ENCODE assay signal across 9 mouse cellular contexts in the genomic region with DNA sequence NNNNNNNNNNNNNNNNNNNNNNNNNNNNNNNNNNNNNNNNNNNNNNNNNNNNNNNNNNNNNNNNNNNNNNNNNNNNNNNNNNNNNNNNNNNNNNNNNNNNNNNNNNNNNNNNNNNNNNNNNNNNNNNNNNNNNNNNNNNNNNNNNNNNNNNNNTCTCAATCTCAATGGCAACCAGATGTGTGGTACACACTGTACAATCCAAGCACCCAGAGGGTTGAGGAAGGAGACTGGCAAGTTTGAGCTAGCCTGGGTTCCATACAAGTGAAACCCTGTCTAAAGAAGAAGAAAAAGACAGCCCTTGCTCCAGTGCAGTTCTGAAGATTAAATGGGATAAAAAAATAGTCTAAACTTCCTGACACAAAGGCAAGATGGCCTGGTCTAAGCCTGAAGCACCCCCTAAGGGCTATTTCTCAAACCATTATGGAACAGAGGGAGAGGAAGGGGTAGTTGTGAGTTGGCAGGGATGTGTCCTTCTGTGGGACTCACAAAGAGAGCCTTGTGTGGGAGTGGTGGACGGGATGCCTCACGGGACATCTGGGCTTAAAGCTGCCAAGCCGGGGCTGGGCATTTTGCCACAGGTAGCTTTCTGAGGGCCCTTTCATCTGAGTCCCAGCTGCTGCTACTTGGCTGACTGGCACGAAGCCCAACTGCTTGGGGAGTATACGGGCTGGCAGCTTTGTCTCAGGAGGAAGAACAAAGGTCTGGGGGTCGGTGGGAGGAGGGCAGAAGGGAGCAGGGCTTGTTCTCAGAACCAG. TPM values are rescaled to one million over a fixed set of nuclear protein-coding genes. Genes with fewer than 3 reads are reported as not detected.
DNase-seq lines count a peak whose midpoint lies in the region; ATAC-seq lines count a peak whose summit lies in the region.
"Had no signal": no experiment of that assay in that cellular context is flagged by ENCODE, and none has a peak within 500 bp of the region (broad histone marks: within the 10 kb centered on the region; RNA-seq: fewer than 3 reads in every experiment).

No protein-coding gene starts in this region.

- H3K4me3 ChIP-seq in heart, embryonic 10.5 days: no peak overlapping the region
- H3K4me3 ChIP-seq in forebrain, embryonic 10.5 days: no peak overlapping the region
- H3K4me3 ChIP-seq in heart, embryonic 14.5 days (ENCODE audit: control insufficient read depth in 1 of 2, insufficient read depth in 1 of 2, low read depth in 1 of 2, low read length in 2 of 2): no peak overlapping the region
- H3K4me3 ChIP-seq in kidney, embryonic 16.5 days (ENCODE audit: low read length): no peak overlapping the region
- H3K4me3 ChIP-seq in limb, embryonic 15.5 days: no peak overlapping the region

- H3K9me3 ChIP-seq in heart, embryonic 10.5 days: no peaks in the 10 kb centered on the region
- peaks cover 3% of the 10 kb centered on the region; the same call in 1 of the 2 replicates for H3K9me3 ChIP-seq in forebrain, embryonic 10.5 days
- H3K9me3 ChIP-seq in heart, embryonic 14.5 days (ENCODE audit: control insufficient read depth, low read length): peaks cover 9% of the 10 kb centered on the region
- H3K9me3 ChIP-seq in kidney, embryonic 16.5 days (ENCODE audit: low read length): 0 out of 2 replicates have a peak, but pooled peaks cover 6% of the 10 kb centered on the region
- no peaks in the 10 kb centered on the region for H3K9me3 ChIP-seq in limb, embryonic 15.5 days

- WGBS in heart, embryonic 10.5 days: 56% methylated on average over 6 of the region's 6 CpGs
- WGBS in forebrain, embryonic 10.5 days: 50% methylated on average over 6 of the region's 6 CpGs
- 15% methylated on average over 6 of the region's 6 CpGs for WGBS in heart, embryonic 14.5 days
- 23% methylated on average over 6 of the region's 6 CpGs for WGBS in kidney, embryonic 16.5 days
- 20% methylated on average over 6 of the region's 6 CpGs for WGBS in limb, embryonic 15.5 days

- no peak overlapping the region for H3K4me2 ChIP-seq in heart, embryonic 14.5 days (ENCODE audit: low read length)
- H3K4me2 ChIP-seq in kidney, embryonic 16.5 days (replicated peaks; ENCODE audit: low read depth, low read length): no peak overlapping the region
- no peak overlapping the region for H3K4me2 ChIP-seq in limb, embryonic 15.5 days

- peak; percentile 97 for DNase-seq in heart, adult 11 months
- no peak for DNase-seq in heart, embryonic 10.5 days (ENCODE audit: low spot score)
- no peak for DNase-seq in forebrain, embryonic 10.5 days (ENCODE audit: extremely low spot score, low spot score)
- DNase-seq in ovary, postnatal 36 days (ENCODE audit: low spot score): peak; percentile 88
- peak; percentile 19 for DNase-seq in urinary bladder, postnatal 25 days (ENCODE audit: low spot score)

- no peaks in the 10 kb centered on the region for H3K36me3 ChIP-seq in heart, embryonic 10.5 days
- no peaks in the 10 kb centered on the region for H3K36me3 ChIP-seq in forebrain, embryonic 10.5 days (replicated peaks)
- no peaks in the 10 kb centered on the region for H3K36me3 ChIP-seq in heart, embryonic 14.5 days (ENCODE audit: control insufficient read depth, insufficient read depth, low read length)
- H3K36me3 ChIP-seq in kidney, embryonic 16.5 days (ENCODE audit: insufficient read depth, low read length): no peaks in the 10 kb centered on the region
- no peaks in the 10 kb centered on the region for H3K36me3 ChIP-seq in limb, embryonic 15.5 days

- no peaks in the 10 kb centered on the region for H3K27me3 ChIP-seq in heart, embryonic 10.5 days (ENCODE audit: insufficient read depth, poor library complexity, severe bottlenecking)
- no peaks in the 10 kb centered on the region for H3K27me3 ChIP-seq in forebrain, embryonic 10.5 days (ENCODE audit: poor library complexity, severe bottlenecking)
- no peaks in the 10 kb centered on the region for H3K27me3 ChIP-seq in heart, embryonic 14.5 days (ENCODE audit: control insufficient read depth, insufficient read depth, low read length)
- H3K27me3 ChIP-seq in kidney, embryonic 16.5 days (ENCODE audit: insufficient read depth, low read length): no peaks in the 10 kb centered on the region
- H3K27me3 ChIP-seq in limb, embryonic 15.5 days: no peaks in the 10 kb centered on the region

- H3K4me1 ChIP-seq in heart, embryonic 10.5 days: no peaks in the 10 kb centered on the region
- peaks cover 8% of the 10 kb centered on the region; the same call in 1 of the 2 replicates for H3K4me1 ChIP-seq in forebrain, embryonic 10.5 days
- H3K4me1 ChIP-seq in heart, embryonic 14.5 days (ENCODE audit: control insufficient read depth in 2 of 2, insufficient read depth in 2 of 2, low read length in 2 of 2): peaks cover 4 to 8% of the 10 kb centered on the region in 2 experiments
- H3K4me1 ChIP-seq in kidney, embryonic 16.5 days (ENCODE audit: insufficient read depth, low read length): no peaks in the 10 kb centered on the region
- H3K4me1 ChIP-seq in limb, embryonic 15.5 days: peaks cover 20% of the 10 kb centered on the region

- ATAC-seq in heart, embryonic 14.5 days (ENCODE audit: insufficient number of reproducible peaks, insufficient read depth, low FRiP score, low read depth): peak; percentile 67
- ATAC-seq in kidney, embryonic 16.5 days (ENCODE audit: low FRiP score, low TSS enrichment): peak; percentile 73; the same call in 1 of the 2 replicates
- ATAC-seq in limb, embryonic 15.5 days (ENCODE audit: insufficient number of reproducible peaks, low FRiP score, low TSS enrichment, low read depth): peak; percentile 83

- no peak overlapping the region for H3K9ac ChIP-seq in heart, embryonic 14.5 days (ENCODE audit: low read length)
- H3K9ac ChIP-seq in kidney, embryonic 16.5 days (replicated peaks; ENCODE audit: low read length): no peak overlapping the region
- H3K9ac ChIP-seq in limb, embryonic 15.5 days: no peak overlapping the region

- H3K27ac ChIP-seq in heart, embryonic 10.5 days: no peak overlapping the region
- peak overlapping the region; percentile 27; the same call in 1 of the 2 replicates for H3K27ac ChIP-seq in forebrain, embryonic 10.5 days
- H3K27ac ChIP-seq in heart, embryonic 14.5 days (replicated peaks in 1 of 2; ENCODE audit: control insufficient read depth in 1 of 2, insufficient read depth in 1 of 2, low read depth in 2 of 2, low read length in 2 of 2): peak overlapping the region; percentile 48 to 69
- H3K27ac ChIP-seq in kidney, embryonic 16.5 days (ENCODE audit: low read length): 0 out of 2 replicates have a peak overlapping the region, but pooled peaks have one; percentile 4
- H3K27ac ChIP-seq in limb, embryonic 15.5 days: peak overlapping the region; percentile 81

RNA-seq across cellular contexts. Expression of gene Kctd14, which starts 4.8 kb away (rescaled TPM):
- 0.47 and 0.87 TPM in 2 replicates for polyA plus RNA-seq in heart, embryonic 10.5 days (2016; fragmentation: Nextera tagmentation; extraction: Ambion mirVana)
- polyA plus RNA-seq in forebrain, embryonic 10.5 days (2016; fragmentation: Nextera tagmentation; extraction: Ambion mirVana): 0.33 and 0.40 TPM in 2 replicates
- 0.82 and 1.2 TPM in 2 replicates for polyA plus RNA-seq in heart, embryonic 14.5 days (2014; fragmentation: Nextera tagmentation; extraction: Ambion mirVana)
- 1.2 and 1.4 TPM in 2 replicates for polyA plus RNA-seq in kidney, embryonic 16.5 days (2015; fragmentation: Nextera tagmentation; extraction: Ambion mirVana)
- 3.2 and 3.4 TPM in 2 replicates for polyA plus RNA-seq in limb, embryonic 15.5 days (2015; fragmentation: Nextera tagmentation; extraction: Ambion mirVana)
- polyA plus RNA-seq: C2C12 had no signal

RNA-seq across cellular contexts. Expression of gene Thrsp, which starts 28.8 kb away (rescaled TPM):
- 0.43 and 0.51 TPM in 2 replicates for polyA plus RNA-seq in heart, embryonic 10.5 days (2016; fragmentation: Nextera tagmentation; extraction: Ambion mirVana)
- polyA plus RNA-seq in forebrain, embryonic 10.5 days (2016; fragmentation: Nextera tagmentation; extraction: Ambion mirVana): 0.23 and 0.32 TPM in 2 replicates
- 0.57 and 1.6 TPM in 2 replicates for polyA plus RNA-seq in heart, embryonic 14.5 days (2014; fragmentation: Nextera tagmentation; extraction: Ambion mirVana)
- 0.81 and 1.2 TPM in 2 replicates for polyA plus RNA-seq in kidney, embryonic 16.5 days (2015; fragmentation: Nextera tagmentation; extraction: Ambion mirVana)
- polyA plus RNA-seq in limb, embryonic 15.5 days (2015; fragmentation: Nextera tagmentation; extraction: Ambion mirVana): 0.91 and 3.5 TPM in 2 replicates
- polyA plus RNA-seq: C2C12 had no signal

RNA-seq across cellular contexts. Expression of gene Ints4, which starts 34.4 kb away (rescaled TPM):
- 45.6 and 48.5 TPM in 2 replicates for polyA plus RNA-seq in heart, embryonic 10.5 days (2016; fragmentation: Nextera tagmentation; extraction: Ambion mirVana)
- polyA plus RNA-seq in forebrain, embryonic 10.5 days (2016; fragmentation: Nextera tagmentation; extraction: Ambion mirVana): 63.3 and 69.4 TPM in 2 replicates
- 34.0 and 36.3 TPM in 2 replicates for polyA plus RNA-seq in heart, embryonic 14.5 days (2014; fragmentation: Nextera tagmentation; extraction: Ambion mirVana)
- polyA plus RNA-seq in kidney, embryonic 16.5 days (2015; fragmentation: Nextera tagmentation; extraction: Ambion mirVana): 59.2 and 60.4 TPM in 2 replicates
- 40.6 and 43.3 TPM in 2 replicates for polyA plus RNA-seq in limb, embryonic 15.5 days (2015; fragmentation: Nextera tagmentation; extraction: Ambion mirVana)

RNA-seq across cellular contexts. Expression of gene Ndufc2, which starts 46.5 kb away (rescaled TPM):
- 380 and 484 TPM in 2 replicates for polyA plus RNA-seq in heart, embryonic 10.5 days (2016; fragmentation: Nextera tagmentation; extraction: Ambion mirVana)
- 320 and 327 TPM in 2 replicates for polyA plus RNA-seq in forebrain, embryonic 10.5 days (2016; fragmentation: Nextera tagmentation; extraction: Ambion mirVana)
- polyA plus RNA-seq in heart, embryonic 14.5 days (2014; fragmentation: Nextera tagmentation; extraction: Ambion mirVana): 693 and 703 TPM in 2 replicates
- polyA plus RNA-seq in kidney, embryonic 16.5 days (2015; fragmentation: Nextera tagmentation; extraction: Ambion mirVana): 324 and 325 TPM in 2 replicates
- polyA plus RNA-seq in limb, embryonic 15.5 days (2015; fragmentation: Nextera tagmentation; extraction: Ambion mirVana): 291 and 303 TPM in 2 replicates

Comparison
In these comparisons a context has a peak if more than half of its experiments do, and no peak if none do; other contexts are left out.
1. DNase-seq: peak in heart, adult 11 months (single experiment), ovary, postnatal 36 days (single experiment) and urinary bladder, postnatal 25 days (single experiment); none in heart, embryonic 10.5 days (single experiment) and forebrain, embryonic 10.5 days (single experiment).
2. Peak in every context shown above with its lines, with median percentiles within 50 percentile points of each other: ATAC-seq.